Mouse (Mus musculus): ENCODE results near the gene Tmem259.
"Not testable (repeated sequence)": the region's sequence is repeated elsewhere in the genome, so short reads cannot be mapped to it uniquely, and the experiment has no call there.

The Tmem259 gene

GRCm38 (mm10) chr10:79968181-79968580 lies 15.9 kb downstream of the Tmem259 start:
- DNase-seq (ENCODE audit: extremely low read depth, low read depth, low spot score), result no peak

GRCm38 (mm10) chr10:79966886-79967400 lies 17.2 kb downstream of the Tmem259 start:
- no peak for DNase-seq (ENCODE audit: extremely low read depth, low read depth, low spot score)

- no peak for DNase-seq (ENCODE audit: extremely low read depth, low read depth, low spot score)
These were observed 18.8 kb downstream of the Tmem259 start for GRCm38 (mm10) chr10:79965325-79965724.

- no peak for DNase-seq (ENCODE audit: extremely low read depth, low read depth, low spot score)
These were observed 19.4 kb downstream of the Tmem259 start for GRCm38 (mm10) chr10:79964727-79965126.

GRCm38 (mm10) chr10:79960671-79961294 lies 23.3 kb downstream of the Tmem259 start:
- DNase-seq (ENCODE audit: extremely low read depth, low read depth, low spot score), result no peak

- peak; percentile 90 for DNase-seq (ENCODE audit: extremely low read depth, low read depth, low spot score)
These were observed 24.1 kb downstream of the Tmem259 start, which contains the start of gene Wdr18 for GRCm38 (mm10) chr10:79959847-79960601. Wdr18 (plus strand) TSS chr10:79960152.

- DNase-seq (ENCODE audit: extremely low read depth, low read depth, low spot score), result not testable (repeated sequence)
These were observed 24.7 kb downstream of the Tmem259 start for GRCm38 (mm10) chr10:79959412-79959811.

GRCm38 (mm10) chr10:79958140-79958816 lies 25.9 kb downstream of the Tmem259 start:
- DNase-seq (ENCODE audit: extremely low read depth, low read depth, low spot score), result no peak

- no peak for DNase-seq (ENCODE audit: extremely low read depth, low read depth, low spot score)
These were observed 27.4 kb downstream of the Tmem259 start for GRCm38 (mm10) chr10:79956643-79957154.

GRCm38 (mm10) chr10:79955691-79956090 lies 28.4 kb downstream of the Tmem259 start:
- no peak for DNase-seq (ENCODE audit: extremely low read depth, low read depth, low spot score)

- DNase-seq (ENCODE audit: extremely low read depth, low read depth, low spot score), result no peak
These were observed 30.2 kb downstream of the Tmem259 start for GRCm38 (mm10) chr10:79953946-79954345.

- no peak for DNase-seq (ENCODE audit: extremely low read depth, low read depth, low spot score)
These were observed 33.5 kb downstream of the Tmem259 start for GRCm38 (mm10) chr10:79950661-79951060.

GRCm38 (mm10) chr10:79949873-79950272 lies 34.3 kb downstream of the Tmem259 start:
- no peak for DNase-seq (ENCODE audit: extremely low read depth, low read depth, low spot score)

- DNase-seq (ENCODE audit: extremely low read depth, low read depth, low spot score), result no peak
These were observed 36.6 kb downstream of the Tmem259 start for GRCm38 (mm10) chr10:79947502-79947901.

- DNase-seq (ENCODE audit: extremely low read depth, low read depth, low spot score), result no peak
These were observed 37.3 kb downstream of the Tmem259 start for GRCm38 (mm10) chr10:79946752-79947322.

- DNase-seq (ENCODE audit: extremely low read depth, low read depth, low spot score), result no peak
These were observed 38.5 kb downstream of the Tmem259 start for GRCm38 (mm10) chr10:79945507-79946234.

GRCm38 (mm10) chr10:79943471-79943901 lies 40.6 kb downstream of the Tmem259 start:
- no peak for DNase-seq (ENCODE audit: extremely low read depth, low read depth, low spot score)

- no peak for DNase-seq (ENCODE audit: extremely low read depth, low read depth, low spot score)
These were observed 41.1 kb downstream of the Tmem259 start for GRCm38 (mm10) chr10:79942988-79943387.

GRCm38 (mm10) chr10:79940749-79941148 lies 43.4 kb downstream of the Tmem259 start:
- DNase-seq (ENCODE audit: extremely low read depth, low read depth, low spot score), result no peak

GRCm38 (mm10) chr10:79937775-79938526 lies 46.2 kb downstream of the Tmem259 start:
- DNase-seq (ENCODE audit: extremely low read depth, low read depth, low spot score), result no peak
